Mouse (Mus musculus): ENCODE data around the gene Cyb561d1.
"Not testable (repeated sequence)": the region's sequence is repeated elsewhere in the genome, so short reads cannot be mapped to it uniquely, and the experiment has no call there.

Gene Cyb561d1

DNA sequence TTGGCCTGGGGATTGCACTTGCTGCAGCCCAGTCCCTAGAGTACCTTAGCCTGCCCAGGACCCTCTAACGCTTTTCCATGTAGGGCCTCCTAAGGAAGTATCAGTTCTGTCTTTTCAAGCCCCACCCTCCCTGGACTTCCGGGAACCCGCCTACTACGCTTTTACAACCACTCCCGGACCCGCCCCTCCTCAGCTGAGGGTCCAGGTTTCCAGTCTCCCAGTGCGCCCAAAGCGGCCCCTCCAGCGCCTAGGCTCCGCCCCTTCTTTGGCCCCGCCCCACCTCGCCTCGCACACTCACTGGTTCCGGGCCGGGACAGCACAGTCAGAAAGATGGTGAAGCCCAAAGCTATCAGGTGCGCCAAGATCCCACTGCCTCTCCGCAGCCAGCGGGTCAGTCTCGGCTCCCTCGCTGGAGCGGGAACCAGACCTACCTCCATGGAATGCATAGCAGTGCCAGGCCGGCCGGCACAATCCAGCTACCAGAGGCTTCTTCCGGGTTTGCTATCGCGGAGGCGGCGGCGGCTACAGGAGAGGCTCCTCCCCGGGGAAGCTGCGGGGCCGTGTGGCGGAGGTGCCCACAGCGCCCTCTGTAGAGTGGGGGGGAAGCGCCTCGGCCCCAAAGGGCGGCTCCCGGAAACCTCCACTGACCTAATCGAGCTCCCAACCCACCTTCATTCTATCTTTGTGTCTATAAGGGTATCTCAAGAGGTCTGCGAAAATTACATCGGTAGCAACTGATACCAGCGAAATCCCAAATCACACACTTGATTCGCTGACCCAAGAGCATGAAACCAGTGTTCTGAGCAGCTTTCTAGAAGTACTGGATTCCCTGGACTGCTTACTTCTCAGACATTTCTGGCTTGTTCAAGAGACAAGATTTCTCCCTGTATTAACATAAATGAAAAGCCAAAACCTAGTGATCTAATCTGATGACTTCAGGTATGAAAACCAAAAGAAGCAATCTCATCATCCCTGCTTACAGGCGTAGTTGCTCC lies at the start of gene Cyb561d1:
Cyb561d1 (minus strand) TSS at position 884 of the 995 bp plus-strand sequence.
- peak; percentile 89 to 95 for DNase-seq (ENCODE audit: low read depth in 2 of 2, low spot score in 2 of 2)

DNA sequence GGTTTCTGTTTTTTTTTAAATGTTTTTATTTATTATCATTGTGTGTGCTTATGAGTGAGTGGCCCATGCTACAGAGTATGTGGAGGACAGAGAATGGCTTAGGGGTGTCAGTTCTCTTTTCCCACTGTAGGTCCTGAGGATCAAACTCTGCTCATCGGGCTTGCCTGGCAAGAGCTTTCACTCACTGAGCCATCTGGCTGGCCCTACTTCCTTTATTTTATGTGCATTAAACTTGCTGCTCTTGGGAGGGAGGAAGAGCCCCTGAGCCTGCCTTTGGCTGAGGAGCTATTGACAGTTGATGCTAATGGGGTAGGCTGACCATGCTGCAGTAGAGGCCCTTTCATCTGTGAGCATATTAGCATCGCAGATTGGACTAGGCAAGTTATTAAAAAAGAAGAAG lies 45.8 kb upstream of the Cyb561d1 start:
- DNase-seq (ENCODE audit: low read depth in 2 of 2, low spot score in 2 of 2) = no peak

DNA sequence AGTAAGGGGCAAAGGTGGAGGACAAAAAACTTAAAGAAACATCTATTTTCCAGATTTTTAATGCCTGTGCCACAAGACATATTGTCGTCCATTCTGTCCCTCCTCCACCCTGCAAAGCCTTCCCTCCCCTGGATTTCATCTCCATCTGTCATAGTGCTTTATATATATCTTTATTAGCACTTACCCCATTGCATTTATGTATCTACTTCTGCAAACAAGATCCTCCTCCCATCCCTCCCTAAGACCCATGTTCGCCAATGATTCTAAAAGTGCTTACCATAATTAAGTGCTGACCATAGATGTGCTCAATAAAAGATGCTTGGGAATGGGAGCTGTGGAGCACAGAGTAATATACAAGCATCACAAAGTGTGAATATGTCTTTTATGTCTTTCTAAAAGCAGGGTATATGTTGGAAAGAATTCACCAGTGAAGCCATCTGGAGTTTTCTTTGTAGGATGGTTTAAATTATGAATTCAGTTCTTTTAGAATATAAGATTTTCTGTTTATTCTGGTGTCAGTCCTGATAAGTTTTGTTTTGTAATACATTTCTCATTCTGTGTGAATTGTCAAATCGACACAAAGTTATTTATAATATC lies 40.3 kb upstream of the Cyb561d1 start:
- no peak for DNase-seq (ENCODE audit: low read depth in 2 of 2, low spot score in 2 of 2)

DNA sequence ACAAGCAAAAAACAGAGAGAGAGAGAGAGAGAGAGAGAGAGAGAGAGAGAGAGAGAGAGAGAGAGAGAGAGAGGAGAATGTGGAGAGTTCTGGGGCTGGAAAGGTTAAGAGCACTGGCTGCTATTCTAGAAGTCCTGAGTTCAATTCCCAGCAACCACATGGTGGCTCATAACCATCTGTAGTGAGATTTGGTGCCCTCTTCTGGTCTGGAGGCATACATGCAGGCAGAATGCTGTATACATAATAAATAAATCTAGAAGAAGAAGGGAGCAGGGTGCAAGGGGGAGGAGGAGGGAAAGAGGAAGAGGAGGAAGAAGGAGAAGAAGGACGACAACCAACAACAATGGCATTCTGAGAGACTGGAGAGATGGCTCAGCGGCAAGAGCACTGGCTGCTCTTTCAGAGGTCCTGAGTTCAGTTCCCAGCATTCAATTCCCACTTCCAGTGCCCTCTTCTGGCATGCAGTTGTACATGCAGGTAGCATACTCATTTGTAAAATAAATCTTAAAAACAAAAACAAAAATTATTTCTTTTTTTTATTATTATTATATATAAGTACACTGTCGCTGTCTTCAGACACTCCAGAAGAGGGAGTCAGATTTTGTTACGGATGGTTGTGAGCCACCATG lies 36.6 kb upstream of the Cyb561d1 start:
- DNase-seq (ENCODE audit: low read depth in 2 of 2, low spot score in 2 of 2) = not testable (repeated sequence)

DNA sequence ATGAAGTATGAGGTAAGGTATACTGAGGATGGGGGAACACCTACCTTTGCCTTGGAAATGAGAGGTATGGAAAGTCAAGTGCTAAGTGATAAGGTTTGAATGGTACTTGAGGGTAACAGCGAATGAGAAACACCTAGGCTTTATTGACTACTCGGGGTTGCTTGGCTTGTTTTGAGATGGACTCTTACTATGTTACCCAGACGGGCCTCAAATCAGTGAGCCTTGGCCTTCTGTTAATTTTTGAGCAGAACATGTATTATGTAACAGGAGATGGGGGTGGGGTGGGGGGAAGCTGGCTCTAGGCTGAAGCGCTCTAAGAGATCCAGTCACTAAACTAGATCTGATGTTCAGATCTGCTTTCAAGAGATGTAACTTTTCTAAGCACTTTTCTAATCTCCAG lies 30.6 kb upstream of the Cyb561d1 start:
- no peak for DNase-seq (ENCODE audit: low read depth in 2 of 2, low spot score in 2 of 2)

DNA sequence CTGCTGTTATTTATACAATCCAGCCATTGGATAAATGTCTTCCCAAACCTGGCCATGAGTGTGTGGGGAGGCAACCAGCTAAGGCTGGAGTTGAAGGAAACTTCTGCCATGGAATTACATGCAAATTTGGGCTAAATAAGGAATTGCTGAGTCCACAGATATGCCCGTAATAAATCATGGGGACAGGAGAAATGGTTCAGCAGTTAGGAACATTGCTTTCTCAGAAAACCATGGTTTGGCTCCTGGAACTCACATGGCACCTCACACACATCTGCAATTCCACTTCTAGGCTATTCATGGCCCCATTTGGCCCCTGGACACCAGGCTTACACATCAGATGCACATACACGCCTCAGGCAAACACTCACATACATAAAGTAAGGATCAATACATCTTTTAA lies 26.5 kb upstream of the Cyb561d1 start:
- DNase-seq (ENCODE audit: low read depth in 2 of 2, low spot score in 2 of 2) = no peak

DNA sequence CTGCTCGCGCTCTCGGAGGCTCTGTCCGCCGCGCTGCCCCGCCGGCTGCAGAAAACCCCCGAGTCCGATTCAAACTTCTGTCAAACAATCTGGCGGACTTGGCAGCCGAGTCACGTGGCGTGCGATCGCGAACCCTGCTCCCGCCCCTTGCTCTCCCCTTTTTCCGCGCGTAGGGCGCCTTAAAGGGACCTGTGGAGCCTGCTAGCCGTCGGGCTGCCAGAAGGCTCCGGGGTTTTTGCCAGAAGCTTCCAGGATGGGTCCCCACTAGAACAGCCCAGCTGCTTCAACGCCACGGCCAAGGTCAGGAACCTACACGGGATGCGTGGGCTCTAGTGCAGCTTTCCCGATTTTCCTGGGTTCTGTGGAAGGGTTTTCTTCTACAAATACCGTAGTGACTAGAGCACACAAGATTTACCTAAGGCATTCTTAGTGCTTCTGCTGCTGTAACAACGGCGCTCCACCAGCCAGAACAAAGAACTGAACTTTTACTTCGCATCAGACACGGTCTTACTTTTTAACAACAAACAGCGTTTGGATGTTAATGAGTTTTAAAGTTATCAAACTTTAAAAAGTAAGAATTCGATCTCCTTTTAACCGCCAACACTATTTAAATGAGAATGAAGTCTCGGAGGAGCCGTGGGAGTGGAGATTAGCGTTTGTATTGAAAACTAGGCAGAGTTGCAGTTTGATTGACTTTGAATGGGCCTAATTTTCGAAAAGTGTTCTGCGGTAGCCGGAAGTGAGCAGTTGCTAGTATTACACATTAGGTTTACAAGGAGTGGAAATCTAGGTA lies 25.7 kb upstream of the Cyb561d1 start, which contains the start of gene Sypl2:
Sypl2 (minus strand) TSS at position 91 of the 793 bp plus-strand sequence.
- DNase-seq (ENCODE audit: low read depth in 2 of 2, low spot score in 2 of 2) = peak in 1 of 2 experiments; percentile 33

DNA sequence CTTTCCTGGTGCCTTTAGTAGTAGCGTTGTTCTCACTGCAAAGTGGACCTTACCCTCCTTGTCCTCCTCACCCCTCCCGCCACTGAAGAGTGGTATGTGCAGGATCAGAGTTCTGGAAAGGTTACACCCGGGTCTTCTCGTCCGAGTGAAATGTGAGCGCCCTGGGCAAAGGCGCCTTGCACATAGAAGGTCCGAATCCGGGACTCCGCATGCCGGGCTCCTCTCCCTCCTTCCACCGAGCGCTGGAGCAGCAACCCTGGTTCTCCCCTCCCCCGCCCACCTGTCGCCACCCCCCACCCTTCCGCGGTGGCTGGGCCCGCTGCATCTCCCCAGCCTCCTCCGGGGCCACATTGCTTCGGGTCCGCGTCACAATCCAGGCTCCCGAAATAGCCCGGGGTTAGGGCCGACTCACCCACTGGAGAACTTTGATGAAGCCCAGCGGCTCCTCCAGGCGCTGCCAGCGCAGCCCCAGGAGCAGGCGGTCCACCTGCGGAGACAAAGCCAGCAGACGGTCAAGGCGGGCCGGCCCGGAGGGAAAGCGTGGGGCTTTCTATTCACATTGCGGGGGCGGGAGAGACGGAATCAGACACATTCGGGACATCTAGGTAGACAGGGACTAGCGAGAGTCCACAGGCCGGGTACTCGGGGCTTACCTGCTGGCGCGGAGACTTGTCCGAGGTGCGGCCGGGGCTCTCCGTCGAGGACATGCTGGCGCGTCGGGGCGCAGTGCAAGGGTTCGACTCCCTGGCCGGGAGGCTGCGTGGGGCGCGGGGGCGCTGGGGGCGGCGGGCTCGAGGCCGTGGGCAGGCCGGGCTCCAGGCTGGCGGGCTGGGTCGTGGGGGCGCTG lies 24.9 kb upstream of the Cyb561d1 start:
- no peak for DNase-seq (ENCODE audit: low read depth in 2 of 2, low spot score in 2 of 2)

DNA sequence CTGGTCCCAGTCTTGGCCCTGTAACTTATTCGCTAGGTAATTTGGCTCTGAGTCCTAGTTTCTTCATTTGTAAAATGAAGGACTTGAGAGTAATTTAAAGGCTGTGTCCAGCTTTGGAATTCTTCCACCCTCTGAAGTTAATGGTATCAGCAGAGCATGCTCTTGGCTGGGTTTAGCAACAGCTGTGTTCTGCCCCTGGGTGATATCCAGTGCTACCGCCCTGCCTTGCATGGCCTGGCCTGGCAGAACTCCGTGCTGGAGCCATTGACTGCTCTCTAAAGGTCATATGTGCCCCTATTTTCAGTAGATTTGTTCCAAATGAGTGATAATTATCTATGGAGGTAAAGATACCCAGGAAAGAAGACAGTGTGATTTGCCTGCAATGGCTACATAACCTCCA lies 19.6 kb upstream of the Cyb561d1 start:
- no peak for DNase-seq (ENCODE audit: low read depth in 2 of 2, low spot score in 2 of 2)

DNA sequence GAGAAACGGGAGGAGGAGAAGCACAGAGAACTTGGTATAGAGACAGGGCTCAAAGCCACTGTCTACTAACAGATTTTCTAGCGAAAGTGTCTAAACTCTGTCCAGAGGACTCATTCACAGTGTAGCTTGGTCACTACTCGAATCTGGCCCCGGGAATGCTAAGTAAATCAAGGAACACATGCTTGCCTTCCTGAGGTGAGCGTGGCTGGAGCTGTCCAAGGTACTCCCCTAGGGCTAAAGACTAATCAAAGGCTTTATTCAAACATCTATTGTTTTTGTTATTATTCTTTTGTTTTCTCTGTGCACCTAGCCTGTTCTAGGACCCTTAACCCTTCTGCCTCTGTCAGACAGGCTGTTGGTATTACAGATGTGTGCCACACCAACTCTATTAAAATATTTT lies 13.7 kb upstream of the Cyb561d1 start:
- no peak for DNase-seq (ENCODE audit: low read depth in 2 of 2, low spot score in 2 of 2)

DNA sequence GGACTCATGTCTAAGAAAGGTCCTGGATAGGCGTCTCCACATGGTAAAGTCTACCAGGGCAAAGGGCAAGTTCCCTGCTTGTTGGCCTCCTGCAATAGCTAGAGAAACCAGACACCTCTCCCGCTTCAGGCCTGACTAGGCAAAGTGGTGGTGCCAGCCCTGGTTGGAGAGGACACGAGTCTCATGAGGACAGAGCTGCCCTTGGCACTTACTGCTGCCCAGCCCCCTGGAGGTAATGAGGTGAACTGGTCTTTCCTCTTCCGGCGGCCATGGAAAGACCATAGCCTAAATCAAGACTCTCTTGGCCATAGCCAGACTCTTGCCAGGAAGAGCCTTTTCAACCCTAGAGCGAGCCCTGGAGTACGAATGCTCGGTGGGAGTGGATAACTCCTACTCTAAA lies 11.4 kb upstream of the Cyb561d1 start:
- no peak for DNase-seq (ENCODE audit: low read depth in 2 of 2, low spot score in 2 of 2)

DNA sequence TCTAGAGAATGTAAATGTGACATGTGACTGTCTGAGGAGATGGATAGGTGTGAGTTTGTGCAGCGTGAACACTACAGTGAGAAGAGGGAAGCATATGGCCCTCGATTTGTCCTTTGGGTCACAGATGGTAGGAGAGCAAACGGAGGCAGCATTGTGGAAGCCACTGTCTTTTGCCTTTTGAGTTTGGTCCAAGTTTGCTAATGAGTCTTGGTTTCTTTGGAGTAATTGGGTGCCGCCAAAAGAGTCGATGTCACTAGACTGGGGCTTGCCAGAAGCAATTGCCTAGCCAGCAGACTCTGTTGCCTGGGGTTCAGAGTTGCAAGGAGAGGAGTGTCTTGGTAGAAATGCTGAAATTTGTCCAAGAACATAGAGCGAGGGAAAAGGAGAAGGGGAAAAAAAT lies 10.8 kb upstream of the Cyb561d1 start:
- DNase-seq (ENCODE audit: low read depth in 2 of 2, low spot score in 2 of 2) = no peak

DNA sequence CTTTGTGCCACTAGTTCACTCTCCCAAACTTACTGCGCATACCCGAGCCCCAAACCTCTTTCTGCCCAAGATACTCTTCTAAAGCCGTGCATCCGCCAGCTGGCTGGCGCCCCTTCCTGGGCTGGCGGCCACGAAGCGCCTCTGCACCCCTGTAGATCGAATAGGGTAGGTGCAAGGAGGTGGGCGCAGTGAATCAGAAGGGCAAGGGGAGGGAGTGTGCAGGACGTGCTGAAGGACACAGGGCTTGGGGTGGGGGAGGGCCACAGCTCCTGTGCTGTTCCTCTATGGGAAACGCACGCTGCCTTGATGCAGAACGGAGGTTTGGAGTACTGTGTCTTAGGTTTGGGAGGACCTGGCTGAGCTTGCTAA lies 9.7 kb upstream of the Cyb561d1 start, which contains the start of gene Atxn7l2:
Atxn7l2 (minus strand) TSS at position 164 of the 369 bp plus-strand sequence.
- no peak for DNase-seq (ENCODE audit: low read depth in 2 of 2, low spot score in 2 of 2)

DNA sequence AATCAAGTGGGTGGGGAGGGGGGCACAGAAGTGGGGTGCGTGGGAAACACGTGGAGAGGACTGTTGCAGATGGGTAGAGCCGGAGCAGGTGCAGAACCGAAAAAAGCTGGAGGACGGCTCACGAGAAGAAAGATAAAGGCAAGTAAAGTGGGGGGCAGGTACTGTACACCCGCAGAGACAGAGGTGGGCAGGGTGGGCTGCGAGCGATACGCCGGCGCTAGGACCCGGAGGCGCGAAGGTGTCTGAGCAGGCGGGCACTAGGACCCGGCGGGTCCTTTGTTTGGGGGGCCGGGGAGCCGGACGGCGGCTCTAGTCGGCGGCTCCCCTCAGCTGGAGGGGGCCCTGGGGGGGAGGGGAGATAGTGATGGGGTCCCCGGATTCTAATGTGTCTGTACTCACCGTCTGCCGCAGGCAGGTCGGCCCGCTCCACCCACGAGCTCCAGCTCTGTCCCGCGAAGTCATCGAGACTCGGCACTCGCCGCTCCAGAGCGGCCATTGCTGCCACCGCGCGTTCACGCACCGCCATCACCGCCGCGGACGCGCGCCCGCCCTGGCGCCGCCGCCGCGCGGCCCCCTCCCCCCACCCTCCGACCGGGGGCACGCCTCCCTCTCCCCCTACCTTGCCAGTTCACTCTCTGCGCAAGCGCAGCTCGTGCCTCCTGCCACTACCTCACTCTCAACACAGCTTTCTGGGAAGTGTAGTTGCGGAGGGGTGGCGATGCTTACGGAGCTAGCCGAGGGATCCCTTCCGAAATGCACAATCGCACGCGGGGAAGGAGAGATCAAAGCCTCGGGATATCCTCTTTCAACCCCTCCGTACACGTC lies 9.1 kb upstream of the Cyb561d1 start:
- peak; percentile 88 to 89 for DNase-seq (ENCODE audit: low read depth in 2 of 2, low spot score in 2 of 2)

DNA sequence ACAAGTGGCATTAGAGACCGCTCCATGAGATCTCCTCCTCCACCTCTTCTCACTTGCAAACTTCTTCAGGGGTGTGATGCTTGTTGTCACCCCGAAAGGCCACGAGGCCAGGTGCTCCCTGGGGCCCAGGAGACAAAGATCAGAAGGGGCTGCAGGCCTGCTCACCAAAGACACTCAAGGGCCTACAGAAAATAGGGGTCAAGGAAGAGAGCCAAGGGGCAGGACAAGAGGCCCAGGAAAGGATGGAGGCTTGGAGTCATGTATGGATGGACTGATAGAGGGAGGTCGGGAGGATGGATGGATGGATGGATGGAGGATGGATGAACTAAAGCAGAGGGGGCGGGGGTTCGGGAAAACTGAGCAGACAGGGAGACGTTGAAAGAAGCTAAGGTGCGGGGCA lies 8.5 kb upstream of the Cyb561d1 start:
- no peak for DNase-seq (ENCODE audit: low read depth in 2 of 2, low spot score in 2 of 2)

DNA sequence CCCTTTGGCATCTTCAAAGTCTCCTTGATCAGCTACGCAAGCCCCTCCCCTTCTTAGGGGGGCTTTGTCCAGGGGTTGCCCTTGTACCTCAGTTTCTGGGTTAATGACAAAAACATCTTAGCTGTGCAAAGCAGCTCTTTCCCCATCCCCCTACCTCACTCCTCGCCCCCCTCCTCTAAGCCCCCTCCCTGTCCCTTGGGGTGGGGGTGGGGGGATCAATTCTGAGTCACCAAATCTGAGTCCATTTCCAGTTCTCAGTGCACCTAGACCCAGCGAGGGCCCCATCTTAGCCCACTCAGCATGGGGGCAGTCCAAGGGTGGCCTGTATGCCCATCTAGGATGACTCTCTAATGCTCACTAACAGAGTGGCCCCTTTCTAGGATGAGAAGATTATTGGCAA lies 8.0 kb upstream of the Cyb561d1 start:
- no peak for DNase-seq (ENCODE audit: low read depth in 2 of 2, low spot score in 2 of 2)

DNA sequence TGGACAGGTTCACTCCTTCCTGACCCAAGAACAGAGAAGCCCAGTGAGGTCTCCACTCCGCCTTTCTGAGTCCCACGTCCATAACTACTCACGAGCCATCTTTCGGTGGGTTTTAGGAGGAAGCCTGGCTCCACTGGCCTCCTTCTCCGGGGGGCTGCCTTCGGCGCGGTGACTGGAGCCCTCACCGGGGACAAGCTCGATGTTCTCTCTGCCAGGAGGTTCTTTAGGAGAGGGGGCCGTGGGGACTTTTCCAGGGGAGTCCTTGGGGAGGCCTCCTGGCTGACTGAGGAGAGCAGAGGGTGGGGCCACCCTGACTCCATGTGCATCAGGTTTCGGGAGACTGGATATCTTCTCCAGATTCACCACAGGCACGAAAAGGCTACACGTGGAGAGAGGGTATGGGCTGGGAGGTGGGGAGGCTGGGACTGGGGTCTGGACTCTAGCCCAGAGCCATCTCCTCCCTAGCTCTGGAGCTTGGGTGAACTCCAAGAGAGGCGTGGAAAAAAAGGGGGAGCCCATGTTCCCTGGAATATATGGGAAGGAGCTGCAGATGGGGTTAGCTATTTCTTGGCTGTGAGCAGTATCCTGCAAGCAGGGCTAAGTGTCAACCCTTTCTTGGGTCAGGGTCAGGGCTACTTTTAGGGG lies 5.8 kb upstream of the Cyb561d1 start:
- no peak for DNase-seq (ENCODE audit: low read depth in 2 of 2, low spot score in 2 of 2)

DNA sequence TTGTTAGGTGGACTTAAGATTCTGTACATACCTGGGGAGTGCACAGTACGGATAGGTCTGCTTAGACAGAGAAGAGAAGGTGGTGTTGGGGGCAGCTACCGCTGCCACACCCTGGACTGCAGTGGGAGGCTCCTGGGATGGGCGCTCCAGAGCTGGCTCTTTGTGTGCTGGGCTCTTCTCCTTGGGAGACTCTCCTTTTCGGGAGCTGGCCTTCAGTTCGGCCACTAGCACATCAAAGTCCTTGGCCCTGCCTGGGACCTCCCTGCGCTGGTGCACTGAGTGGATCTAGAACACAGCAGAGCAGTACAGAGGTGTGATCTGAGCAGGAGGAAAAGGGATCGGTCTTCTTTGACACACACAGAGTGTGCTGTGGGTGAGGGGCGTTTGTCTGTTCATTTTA lies 4.6 kb upstream of the Cyb561d1 start:
- DNase-seq (ENCODE audit: low read depth in 2 of 2, low spot score in 2 of 2) = no peak

DNA sequence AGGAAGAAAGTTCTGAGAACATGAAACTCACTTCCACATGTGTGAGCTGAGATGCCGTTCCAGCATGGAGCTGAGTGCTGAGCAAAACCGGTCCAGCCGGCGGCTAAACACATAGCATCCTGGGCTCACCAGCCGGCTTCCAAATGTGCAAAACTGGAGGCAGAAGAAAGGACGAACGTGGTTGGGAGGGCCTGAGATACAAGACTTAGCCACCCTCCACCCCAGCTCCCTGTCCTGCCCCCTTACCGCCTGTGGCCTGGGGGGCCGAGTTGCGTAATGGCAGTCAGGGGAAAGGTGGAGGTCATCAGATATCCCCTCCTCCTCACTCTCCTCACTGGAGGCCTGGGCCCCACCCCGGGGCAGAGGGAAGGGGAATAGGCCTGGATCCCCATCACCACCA lies 3.5 kb upstream of the Cyb561d1 start:
- DNase-seq (ENCODE audit: low read depth in 2 of 2, low spot score in 2 of 2) = no peak
